Mouse (Mus musculus) forebrain, embryonic 14.5 days (tissue): ENCODE results near the gene AI661453. TPM values are rescaled to one million over a fixed set of nuclear protein-coding genes. Genes with fewer than 3 reads are reported as not detected.
"Not testable (repeated sequence)": the region's sequence is repeated elsewhere in the genome, so short reads cannot be mapped to it uniquely, and the experiment has no call there.

Source experiments
- ATAC-seq: fragments of 200-750 bp; cut with Nextera tagmentation; 2 replicates; pipeline ENCODE4 v1.8.0; 2017; ENCODE audit warnings: mild to moderate bottlenecking, moderate library complexity
- DNase-seq: peaks from one replicate; pipeline ENCODE4 v3.0.0-alpha.2; 2015; ENCODE audit warnings: low spot score
- H3K27ac ChIP-seq: fragments of 300-500 bp; sonication (generic); 2 replicates; pipeline ENCODE4 v1.5.1; 2014; ENCODE audit warnings: low read depth, mild to moderate bottlenecking, control low read depth, low read length, moderate library complexity
- H3K27me3 ChIP-seq: fragments of 300-500 bp; sonication (generic); replicated peaks from 2 replicates; pipeline ENCODE4 v1.6.1; 2014; ENCODE audit warnings: low read length, control low read depth, mixed read lengths; ENCODE audit not compliant: control insufficient read depth, insufficient read depth
- H3K36me3 ChIP-seq: fragments of 300-500 bp; sonication (generic); 2 replicates; pipeline ENCODE4 v1.6.1; 2014; ENCODE audit warnings: low read length, control low read depth; ENCODE audit not compliant: control insufficient read depth, insufficient read depth
- H3K4me1 ChIP-seq: fragments of 300-500 bp; sonication (generic); 2 replicates; pipeline ENCODE4 v1.6.1; 2014; ENCODE audit warnings: antibody characterized with exemption, low read length, control low read depth; ENCODE audit not compliant: control insufficient read depth, insufficient read depth
- H3K4me2 ChIP-seq: fragments of 300-500 bp; sonication (generic); 2 replicates; pipeline ENCODE4 v1.6.1; 2014; ENCODE audit warnings: mild to moderate bottlenecking, control low read depth, low read length
- H3K4me3 ChIP-seq: fragments of 300-500 bp; sonication (generic); 2 replicates; pipeline ENCODE4 v1.5.1; 2014; ENCODE audit warnings: low read depth, low read length, control low read depth
- H3K9ac ChIP-seq: fragments of 300-500 bp; sonication (generic); 2 replicates; pipeline ENCODE4 v1.6.1; 2014; ENCODE audit warnings: mild to moderate bottlenecking, low read length, control low read depth, moderate library complexity
- H3K9me3 ChIP-seq: fragments of 300-500 bp; sonication (generic); replicated peaks from 2 replicates; pipeline ENCODE4 v1.6.1; 2016; ENCODE audit warnings: low read length, control low read depth, mixed read lengths; ENCODE audit not compliant: control insufficient read depth
- WGBS: fragments of 180-500 bp; shearing (Covaris S2); extraction: QIAGEN DNeasy Blood & Tissue Kit; methylation state at CpG from one replicate; pipeline ENCODE4 v1.1.7; 2014; 5-methylcytosine and 5-hydroxymethylcytosine counted together
- polyA plus RNA-seq: library from polyadenylated mRNA; unstranded; fragments of >200 nt; fragmentation: Nextera tagmentation; extraction: Ambion mirVana; gene quantifications from 2 replicates; pipeline ENCODE4 v1.2.1, GENCODE M21; 2014

AI661453 gene
- polyA plus RNA-seq, 1 experiment from 2014 or later: 0.18 TPM

- Histone ChIP-seq H3K4me2 (peak overlapping the region; percentile 49), H3K27me3 (peaks cover 16% of the 10 kb centered on the region), H3K4me3 (peak overlapping the region; percentile 24)
- ATAC-seq: peak; percentile 57; the same call in 1 of the 2 replicates
- WGBS: 3% methylated on average over 74 of the region's 74 CpGs
- H3K4me1 ChIP-seq, H3K9ac ChIP-seq, H3K27ac ChIP-seq, DNase-seq, H3K36me3 ChIP-seq, H3K9me3 ChIP-seq: not testable (repeated sequence)
Measured at GRCm38 (mm10) chr17:47409897-47410861, 26.2 kb upstream of the AI661453 start.

GRCm38 (mm10) chr17:47420195-47420594, 16.2 kb upstream of the AI661453 start:
- Histone ChIP-seq H3K9ac (no peak overlapping the region), H3K4me3 (no peak overlapping the region), H3K4me1 (no peaks in the 10 kb centered on the region), H3K9me3 (no peaks in the 10 kb centered on the region), H3K4me2 (no peak overlapping the region), H3K36me3 (no peaks in the 10 kb centered on the region), H3K27me3 (no peaks in the 10 kb centered on the region), H3K27ac (no peak overlapping the region)
- ATAC-seq: no peak
- 66% methylated on average over 2 of the region's 2 CpGs for WGBS
- DNase-seq: no peak

- no peaks in the 10 kb centered on the region for H3K27me3 ChIP-seq
- no peaks in the 10 kb centered on the region for H3K9me3 ChIP-seq
- H3K27ac ChIP-seq: no peak overlapping the region
- DNase-seq (no peak), ATAC-seq (no peak)
- no peaks in the 10 kb centered on the region for H3K4me1 ChIP-seq
- no peaks in the 10 kb centered on the region for H3K36me3 ChIP-seq
- no peak overlapping the region for H3K4me3 ChIP-seq
- WGBS: 91% methylated on average over 3 of the region's 3 CpGs
- H3K9ac ChIP-seq: no peak overlapping the region
- H3K4me2 ChIP-seq: no peak overlapping the region
Measured at GRCm38 (mm10) chr17:47421566-47421965, 14.8 kb upstream of the AI661453 start.

- not testable (repeated sequence) for H3K9me3 ChIP-seq, H3K36me3 ChIP-seq, ATAC-seq, H3K9ac ChIP-seq, DNase-seq, H3K4me2 ChIP-seq, H3K4me3 ChIP-seq, H3K27me3 ChIP-seq, H3K4me1 ChIP-seq, H3K27ac ChIP-seq
- 96% methylated on average over 1 of the region's 1 CpGs for WGBS
Measured at GRCm38 (mm10) chr17:47422616-47423015, 13.8 kb upstream of the AI661453 start.

DNA sequence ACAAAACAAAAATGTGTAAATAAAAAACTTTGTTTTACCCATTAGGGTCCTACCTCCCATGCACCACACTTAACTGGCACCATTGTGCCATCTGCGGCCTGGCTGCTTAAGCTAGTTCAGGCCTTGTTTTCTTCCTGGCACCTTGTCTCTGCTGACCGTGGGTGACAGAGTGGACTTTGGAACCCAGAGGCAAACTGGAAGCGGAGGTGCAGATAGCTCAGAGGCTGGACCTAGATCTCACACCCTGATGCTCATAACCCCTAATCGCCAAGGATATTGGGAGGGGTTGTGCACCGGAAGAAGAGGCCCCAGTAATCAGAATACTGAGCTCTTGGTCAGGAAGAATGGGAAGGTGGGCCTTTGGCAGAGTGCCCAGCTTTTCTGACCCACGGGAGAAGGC, 12.2 kb upstream of the AI661453 start:
- Histone ChIP-seq H3K4me1 (no peaks in the 10 kb centered on the region), H3K36me3 (no peaks in the 10 kb centered on the region), H3K4me2 (no peak overlapping the region), H3K9ac (no peak overlapping the region), H3K4me3 (no peak overlapping the region), H3K9me3 (no peaks in the 10 kb centered on the region), H3K27me3 (no peaks in the 10 kb centered on the region), H3K27ac (no peak overlapping the region)
- no peak for ATAC-seq
- no peak for DNase-seq
- 69% methylated on average over 6 of the region's 6 CpGs for WGBS

GRCm38 (mm10) chr17:47427316-47427715, 9.1 kb upstream of the AI661453 start:
- Histone ChIP-seq H3K27me3 (no peaks in the 10 kb centered on the region), H3K4me3 (no peak overlapping the region), H3K9ac (no peak overlapping the region), H3K9me3 (no peaks in the 10 kb centered on the region), H3K36me3 (no peaks in the 10 kb centered on the region), H3K27ac (no peak overlapping the region), H3K4me1 (no peaks in the 10 kb centered on the region), H3K4me2 (no peak overlapping the region)
- WGBS: 71% methylated on average over 6 of the region's 6 CpGs
- DNase-seq (no peak), ATAC-seq (no peak)

DNA sequence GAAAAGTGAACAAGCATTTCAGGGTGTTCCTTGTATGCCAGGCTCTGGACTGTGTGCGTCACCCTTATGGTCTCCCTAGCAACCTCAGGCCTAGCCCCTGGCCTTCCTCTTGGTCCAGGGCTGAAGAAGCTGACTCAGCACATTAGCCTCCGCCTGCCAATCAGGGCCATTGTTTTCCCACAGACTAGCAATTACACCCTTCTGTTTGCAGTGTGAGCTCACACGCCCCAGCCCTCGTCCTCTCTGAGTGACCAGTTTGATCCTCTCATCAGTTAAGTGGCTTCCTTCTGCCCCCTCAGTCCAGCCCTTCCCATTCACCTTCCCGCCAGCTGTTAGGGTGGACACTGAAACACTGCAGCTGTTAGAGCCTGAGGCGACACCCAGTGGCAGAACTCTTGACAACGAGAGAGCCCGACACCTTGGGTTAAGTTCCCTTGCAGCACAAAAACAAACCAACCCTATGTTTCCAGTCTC, 7.5 kb upstream of the AI661453 start:
- Histone ChIP-seq H3K9ac (no peak overlapping the region), H3K9me3 (no peaks in the 10 kb centered on the region), H3K4me2 (no peak overlapping the region), H3K27me3 (no peaks in the 10 kb centered on the region), H3K27ac (no peak overlapping the region), H3K4me3 (no peak overlapping the region), H3K4me1 (no peaks in the 10 kb centered on the region), H3K36me3 (no peaks in the 10 kb centered on the region)
- DNase-seq (peak; percentile 52), ATAC-seq (peak; percentile 57; the same call in 1 of the 2 replicates)
- 5% methylated on average over 8 of the region's 8 CpGs for WGBS

GRCm38 (mm10) chr17:47430815-47431214, 5.6 kb upstream of the AI661453 start:
- Histone ChIP-seq H3K36me3 (no peaks in the 10 kb centered on the region), H3K4me2 (no peak overlapping the region), H3K4me3 (no peak overlapping the region), H3K9me3 (no peaks in the 10 kb centered on the region), H3K27ac (no peak overlapping the region), H3K27me3 (peaks cover 9% of the 10 kb centered on the region), H3K4me1 (no peaks in the 10 kb centered on the region), H3K9ac (no peak overlapping the region)
- ATAC-seq (no peak), DNase-seq (no peak)
- 66% methylated on average over 5 of the region's 5 CpGs for WGBS
